Mouse (Mus musculus) cortical plate, adult 2 months (tissue): ENCODE measurements at regions not wholly inside any gene's neighbourhood (a gene's known extent, or its start where the extent isn't known, plus 50 kb on each side); places are given as distances from the start of the nearest gene placed in this dataset.

Experiments
- CTCF ChIP-seq: fragments of 200-500 bp; IDR thresholded peaks from 2 replicates; pipeline ENCODE4 v1.5.1; 2011; ENCODE audit warnings: mild to moderate bottlenecking, control low read depth, low read length; ENCODE audit not compliant: insufficient read depth; ENCODE audit errors: extremely low read depth
- POLR2A ChIP-seq: fragments of 200-500 bp; IDR thresholded peaks from 2 replicates; pipeline ENCODE4 v1.6.1; 2011; ENCODE audit warnings: mild to moderate bottlenecking, low read length, control low read depth; ENCODE audit not compliant: insufficient read depth; ENCODE audit errors: extremely low read depth

- TF ChIP-seq POLR2A (no peak), CTCF (no peak)
Measured at GRCm38 (mm10) chr3:70190741-70191140, 183.3 kb downstream of the Otol1 start.
